8 mouse cellular contexts compared by ENCODE assay signal in genomic region chr2:128817786-128818681, GRCm38 (mm10). TPM values are rescaled to one million over a fixed set of nuclear protein-coding genes. Genes with fewer than 3 reads are reported as not detected.
DNase-seq lines count a peak whose midpoint lies in the region; ATAC-seq and TF ChIP-seq lines count a peak whose summit lies in the region.

Gene Tmem87b, plus strand, starts transcription at chr2:128818118.

- DNase-seq in MN1 (ENCODE audit: low spot score): peak; percentile 95
- DNase-seq in cerebellum, adult 9-10 months: peak; percentile 97
- peak; percentile 98 for DNase-seq in hindbrain, embryonic 10.5 days (ENCODE audit: low spot score)
- peak; percentile 96 for DNase-seq in layer of hippocampus, adult 9-11 months
- peak; percentile 100 for DNase-seq in lung, postnatal 0 days (ENCODE audit: low spot score)
- DNase-seq in ovary, postnatal 14 days (ENCODE audit: low spot score): peak; percentile 99
- DNase-seq in thymus, postnatal 14 days: peak; percentile 97

- H3K4me1 ChIP-seq in hindbrain, embryonic 10.5 days (replicated peaks): peaks cover 27% of the 10 kb centered on the region
- no peaks in the 10 kb centered on the region; the same call in 1 of the 2 replicates for H3K4me1 ChIP-seq in lung, postnatal 0 days (ENCODE audit: insufficient read depth, low read depth, low read length)

- no peaks in the 10 kb centered on the region for H3K9me3 ChIP-seq in hindbrain, embryonic 10.5 days
- no peaks in the 10 kb centered on the region for H3K9me3 ChIP-seq in lung, postnatal 0 days (ENCODE audit: low read length)

- peak; percentile 47 for TF ChIP-seq CTCF in lung, postnatal 0 days (IDR thresholded peaks at IDR 0.05)

- no peaks in the 10 kb centered on the region for H3K27me3 ChIP-seq in hindbrain, embryonic 10.5 days (ENCODE audit: insufficient read depth, poor library complexity, severe bottlenecking)
- no peaks in the 10 kb centered on the region for H3K27me3 ChIP-seq in lung, postnatal 0 days (replicated peaks; ENCODE audit: insufficient read depth, low read length)

- peak within 1 kb of the TSS; percentile 96 for H3K27ac ChIP-seq in hindbrain, embryonic 10.5 days
- H3K27ac ChIP-seq in lung, postnatal 0 days (ENCODE audit: low read length): peak within 1 kb of the TSS; percentile 97

- TF ChIP-seq EP300 in lung, postnatal 0 days (IDR thresholded peaks at IDR 0.05): no peak

- ATAC-seq in frontal cortex, adult (ENCODE audit: low TSS enrichment): peak; percentile 89
- peak; percentile 92 for ATAC-seq in lung, postnatal 0 days

- peak within 1 kb of the TSS; percentile 84 for H3K4me3 ChIP-seq in hindbrain, embryonic 10.5 days
- peak within 1 kb of the TSS; percentile 85 for H3K4me3 ChIP-seq in lung, postnatal 0 days (ENCODE audit: low read depth, low read length)

- peak within 1 kb of the TSS; percentile 59 for H3K4me2 ChIP-seq in lung, postnatal 0 days (replicated peaks; ENCODE audit: low read depth, low read length)

- WGBS in hindbrain, embryonic 10.5 days: under 1% methylated on average over 59 of the region's 59 CpGs
- under 1% methylated on average over 59 of the region's 59 CpGs for WGBS in lung, postnatal 0 days

- H3K36me3 ChIP-seq in hindbrain, embryonic 10.5 days: no peaks in the 10 kb centered on the region
- no peaks in the 10 kb centered on the region for H3K36me3 ChIP-seq in lung, postnatal 0 days (ENCODE audit: insufficient read depth, low read length)

- peak within 1 kb of the TSS; percentile 85 for H3K9ac ChIP-seq in lung, postnatal 0 days (replicated peaks; ENCODE audit: low read depth)

RNA-seq across cellular contexts. Expression of gene Tmem87b, which starts in this region (rescaled TPM):
- 23.6 and 29.4 TPM in 2 replicates for polyA plus RNA-seq in hindbrain, embryonic 10.5 days (2016; fragmentation: Nextera tagmentation; extraction: Ambion mirVana)
- 40.0 and 40.3 TPM in 2 replicates for polyA plus RNA-seq in lung, postnatal 0 days (2015; fragmentation: Nextera tagmentation; extraction: Ambion mirVana)

Comparison
In these comparisons a context has a peak if more than half of its experiments do, and no peak if none do; other contexts are left out.
1. Peak in every context shown above with its lines: DNase-seq, ATAC-seq, H3K4me3 ChIP-seq and H3K27ac ChIP-seq.